In genomic region chr2:24904823-24905652, GRCm38 (mm10) we compare ENCODE assay signal across 11 mouse cellular contexts. TPM values are rescaled to one million over a fixed set of nuclear protein-coding genes. Genes with fewer than 3 reads are reported as not detected.
A peak's percentile ranks its signal among the peaks of the same experiment; 100 is the strongest.
DNase-seq lines count a peak whose midpoint lies in the region; ATAC-seq lines count a peak whose summit lies in the region.
"Had no signal": no experiment of that assay in that cellular context is flagged by ENCODE, and none has a peak within 500 bp of the region (broad histone marks: within the 10 kb centered on the region; RNA-seq: fewer than 3 reads in every experiment).

No protein-coding gene starts in this region.

- no peak overlapping the region for H3K9ac ChIP-seq in heart, embryonic 12.5 days
- H3K9ac ChIP-seq in embryonic facial prominence, embryonic 14.5 days (ENCODE audit: low read depth, low read length): no peak overlapping the region
- no peak overlapping the region for H3K9ac ChIP-seq in hindbrain, embryonic 15.5 days
- peak overlapping the region; percentile 62 for H3K9ac ChIP-seq in neural tube, embryonic 13.5 days
- H3K9ac ChIP-seq: limb, embryonic 13.5 days had no signal

- H3K27ac ChIP-seq in heart, embryonic 12.5 days (ENCODE audit: poor library complexity, severe bottlenecking): peak overlapping the region; percentile 36
- H3K27ac ChIP-seq in embryonic facial prominence, embryonic 14.5 days (replicated peaks; ENCODE audit: low read depth, low read length): peak overlapping the region; percentile 41; the same call in 1 of the 2 replicates
- peak overlapping the region; percentile 78 for H3K27ac ChIP-seq in hindbrain, embryonic 15.5 days (replicated peaks)
- H3K27ac ChIP-seq in neural tube, embryonic 13.5 days (replicated peaks): peak overlapping the region; percentile 88

- WGBS in heart, embryonic 12.5 days: 75% methylated on average over 11 of the region's 11 CpGs
- 73% methylated on average over 11 of the region's 11 CpGs for WGBS in embryonic facial prominence, embryonic 14.5 days
- 38% methylated on average over 11 of the region's 11 CpGs for WGBS in hindbrain, embryonic 15.5 days
- 39% methylated on average over 11 of the region's 11 CpGs for WGBS in neural tube, embryonic 13.5 days

- no peak overlapping the region for H3K4me3 ChIP-seq in heart, embryonic 12.5 days
- no peak overlapping the region for H3K4me3 ChIP-seq in embryonic facial prominence, embryonic 14.5 days (ENCODE audit: low read depth, low read length)
- no peak overlapping the region for H3K4me3 ChIP-seq in hindbrain, embryonic 15.5 days
- no peak overlapping the region for H3K4me3 ChIP-seq in neural tube, embryonic 13.5 days
- H3K4me3 ChIP-seq: limb, embryonic 13.5 days had no signal

- intact Hi-C loops in gastrocnemius, postnatal 36 days (cut with DNase I): no loop called here

- peaks cover 35% of the 10 kb centered on the region for H3K4me1 ChIP-seq in heart, embryonic 12.5 days (replicated peaks)
- H3K4me1 ChIP-seq in embryonic facial prominence, embryonic 14.5 days (ENCODE audit: control insufficient read depth, insufficient read depth, low read length): peaks cover 22% of the 10 kb centered on the region
- H3K4me1 ChIP-seq in hindbrain, embryonic 15.5 days (replicated peaks): peaks cover 46% of the 10 kb centered on the region
- peaks cover 51% of the 10 kb centered on the region for H3K4me1 ChIP-seq in neural tube, embryonic 13.5 days (replicated peaks)

- no peaks in the 10 kb centered on the region for H3K9me3 ChIP-seq in heart, embryonic 12.5 days (replicated peaks)
- H3K9me3 ChIP-seq in embryonic facial prominence, embryonic 14.5 days (ENCODE audit: control insufficient read depth, low read length): no peaks in the 10 kb centered on the region
- no peaks in the 10 kb centered on the region for H3K9me3 ChIP-seq in hindbrain, embryonic 15.5 days
- H3K9me3 ChIP-seq in neural tube, embryonic 13.5 days: no peaks in the 10 kb centered on the region
- H3K9me3 ChIP-seq: limb, embryonic 13.5 days had no signal

- H3K27me3 ChIP-seq in heart, embryonic 12.5 days (replicated peaks): no peaks in the 10 kb centered on the region
- no peaks in the 10 kb centered on the region for H3K27me3 ChIP-seq in embryonic facial prominence, embryonic 14.5 days (replicated peaks; ENCODE audit: control insufficient read depth, insufficient read depth, low read length)
- H3K27me3 ChIP-seq in hindbrain, embryonic 15.5 days: no peaks in the 10 kb centered on the region
- H3K27me3 ChIP-seq in neural tube, embryonic 13.5 days: no peaks in the 10 kb centered on the region
- H3K27me3 ChIP-seq: limb, embryonic 13.5 days had no signal

- no peak for DNase-seq in heart, postnatal 4 days
- peak; percentile 60 for DNase-seq in embryonic facial prominence, embryonic 14.5 days (ENCODE audit: low spot score)
- DNase-seq in gastrocnemius, postnatal 36 days: no peak
- DNase-seq in gastrocnemius, adult 18-20 months (ENCODE audit: low spot score): no peak
- no peak for DNase-seq in cerebellum, postnatal 10 days
- DNase-seq: adrenal gland, postnatal 25 days had no signal

- ATAC-seq in heart, embryonic 12.5 days (ENCODE audit: insufficient number of reproducible peaks, low FRiP score): no peak
- peak; percentile 72 for ATAC-seq in embryonic facial prominence, embryonic 14.5 days (ENCODE audit: low read depth)
- peak; percentile 65 for ATAC-seq in hindbrain, embryonic 15.5 days (ENCODE audit: low FRiP score, low read depth)
- ATAC-seq in neural tube, embryonic 13.5 days (ENCODE audit: low read depth): peak; percentile 86
- ATAC-seq: lung, postnatal 0 days had no signal

- H3K4me2 ChIP-seq in heart, embryonic 12.5 days: no peak overlapping the region
- H3K4me2 ChIP-seq in embryonic facial prominence, embryonic 14.5 days (ENCODE audit: low read depth, low read length): no peak overlapping the region
- H3K4me2 ChIP-seq in hindbrain, embryonic 15.5 days: 0 out of 2 replicates have a peak overlapping the region, but pooled peaks have one; percentile 30
- H3K4me2 ChIP-seq in neural tube, embryonic 13.5 days: peak overlapping the region; percentile 34
- H3K4me2 ChIP-seq: limb, embryonic 13.5 days had no signal

- H3K36me3 ChIP-seq in heart, embryonic 12.5 days: no peaks in the 10 kb centered on the region
- H3K36me3 ChIP-seq in embryonic facial prominence, embryonic 14.5 days (ENCODE audit: control insufficient read depth, insufficient read depth, low read length): no peaks in the 10 kb centered on the region
- H3K36me3 ChIP-seq in hindbrain, embryonic 15.5 days: no peaks in the 10 kb centered on the region
- no peaks in the 10 kb centered on the region for H3K36me3 ChIP-seq in neural tube, embryonic 13.5 days

RNA-seq across cellular contexts. Expression of gene Ehmt1, which starts 14.4 kb away (rescaled TPM):
- polyA plus RNA-seq in heart, embryonic 12.5 days (2016; fragmentation: Nextera tagmentation; extraction: Ambion mirVana): 61.8 and 62.0 TPM in 2 replicates
- 10 to 100 TPM; 59.3 to 65.3 TPM for total RNA-seq in heart, postnatal 4 days (2021)
- 67.1 and 77.2 TPM in 2 replicates for polyA plus RNA-seq in embryonic facial prominence, embryonic 14.5 days (2014; fragmentation: Nextera tagmentation; extraction: Ambion mirVana)
- 89.4 and 90.3 TPM in 2 replicates for polyA plus RNA-seq in hindbrain, embryonic 15.5 days (2015; fragmentation: Nextera tagmentation; extraction: Ambion mirVana)
- 96.0 and 110 TPM in 2 replicates for polyA plus RNA-seq in neural tube, embryonic 13.5 days (2015; fragmentation: Nextera tagmentation; extraction: Ambion mirVana)
- 10 to 100 TPM; 22.4 to 28.8 TPM for total RNA-seq in gastrocnemius, postnatal 36 days (2021)
- total RNA-seq in gastrocnemius, adult 18-20 months (2021): 10 to 100 TPM; 19.2 to 21.5 TPM

RNA-seq across cellular contexts. Expression of gene Arrdc1, which starts 30.0 kb away (rescaled TPM):
- 11.4 and 12.0 TPM in 2 replicates for polyA plus RNA-seq in heart, embryonic 12.5 days (2016; fragmentation: Nextera tagmentation; extraction: Ambion mirVana)
- 10 to 100 TPM in 1 of 2 experiments, 1 to 10 TPM in 1; 9.6 to 10.9 TPM for total RNA-seq in heart, postnatal 4 days (2021)
- polyA plus RNA-seq in embryonic facial prominence, embryonic 14.5 days (2014; fragmentation: Nextera tagmentation; extraction: Ambion mirVana): 28.2 and 28.4 TPM in 2 replicates
- 37.8 and 41.5 TPM in 2 replicates for polyA plus RNA-seq in hindbrain, embryonic 15.5 days (2015; fragmentation: Nextera tagmentation; extraction: Ambion mirVana)
- 26.4 and 26.9 TPM in 2 replicates for polyA plus RNA-seq in neural tube, embryonic 13.5 days (2015; fragmentation: Nextera tagmentation; extraction: Ambion mirVana)
- 1 to 10 TPM; 2.2 to 2.4 TPM for total RNA-seq in gastrocnemius, postnatal 36 days (2021)
- total RNA-seq in gastrocnemius, adult 18-20 months (2021): 1 to 10 TPM; 2.7 to 3.2 TPM

RNA-seq across cellular contexts. Expression of gene Zmynd19, which starts 44.6 kb away (rescaled TPM):
- polyA plus RNA-seq in heart, embryonic 12.5 days (2016; fragmentation: Nextera tagmentation; extraction: Ambion mirVana): 12.5 and 13.0 TPM in 2 replicates
- total RNA-seq in heart, postnatal 4 days (2021): 10 to 100 TPM; 26.6 to 32.1 TPM
- polyA plus RNA-seq in embryonic facial prominence, embryonic 14.5 days (2014; fragmentation: Nextera tagmentation; extraction: Ambion mirVana): 18.9 and 20.4 TPM in 2 replicates
- 23.8 and 25.4 TPM in 2 replicates for polyA plus RNA-seq in hindbrain, embryonic 15.5 days (2015; fragmentation: Nextera tagmentation; extraction: Ambion mirVana)
- 18.3 and 18.5 TPM in 2 replicates for polyA plus RNA-seq in neural tube, embryonic 13.5 days (2015; fragmentation: Nextera tagmentation; extraction: Ambion mirVana)
- total RNA-seq in gastrocnemius, postnatal 36 days (2021): 10 to 100 TPM; 19.4 to 19.5 TPM
- 10 to 100 TPM; 18.3 to 20.3 TPM for total RNA-seq in gastrocnemius, adult 18-20 months (2021)

RNA-seq across cellular contexts. Expression of gene Dph7, which starts 57.2 kb away (rescaled TPM):
- 19.0 and 19.3 TPM in 2 replicates for polyA plus RNA-seq in heart, embryonic 12.5 days (2016; fragmentation: Nextera tagmentation; extraction: Ambion mirVana)
- total RNA-seq in heart, postnatal 4 days (2021): 1 to 10 TPM; 8.6 to 8.8 TPM
- polyA plus RNA-seq in embryonic facial prominence, embryonic 14.5 days (2014; fragmentation: Nextera tagmentation; extraction: Ambion mirVana): 24.1 and 27.6 TPM in 2 replicates
- 35.5 and 36.0 TPM in 2 replicates for polyA plus RNA-seq in hindbrain, embryonic 15.5 days (2015; fragmentation: Nextera tagmentation; extraction: Ambion mirVana)
- polyA plus RNA-seq in neural tube, embryonic 13.5 days (2015; fragmentation: Nextera tagmentation; extraction: Ambion mirVana): 32.7 and 33.6 TPM in 2 replicates
- 1 to 10 TPM; 3.1 to 3.5 TPM for total RNA-seq in gastrocnemius, postnatal 36 days (2021)
- 1 to 10 TPM; 2.7 to 3.8 TPM for total RNA-seq in gastrocnemius, adult 18-20 months (2021)

Comparison
In these comparisons a context has a peak if more than half of its experiments do, and no peak if none do; other contexts are left out.
1. H3K27ac ChIP-seq: peak in every context shown above with its lines; median percentile 88 in neural tube, embryonic 13.5 days; 78 in hindbrain, embryonic 15.5 days; 41 in embryonic facial prominence, embryonic 14.5 days; 36 in heart, embryonic 12.5 days.
2. H3K4me2 ChIP-seq: peak in hindbrain, embryonic 15.5 days (single experiment) and neural tube, embryonic 13.5 days (single experiment); none in heart, embryonic 12.5 days (single experiment) and embryonic facial prominence, embryonic 14.5 days (single experiment).